Mouse (Mus musculus) bone marrow, adult 2 months (tissue): Measurements from ENCODE around the gene Hivep3.

Experiments used
- CTCF ChIP-seq: fragments of 200-500 bp; IDR thresholded peaks from 2 replicates; pipeline ENCODE4 v1.5.1; 2011; ENCODE audit warnings: low read length, control low read depth; ENCODE audit not compliant: control insufficient read depth, insufficient read depth
- POLR2A ChIP-seq: fragments of 200-500 bp; IDR thresholded peaks from 2 replicates; pipeline ENCODE4 v1.6.1; 2011; ENCODE audit warnings: low read depth, mild to moderate bottlenecking, control low read depth, low read length, borderline replicate concordance; ENCODE audit not compliant: control insufficient read depth

DNA sequence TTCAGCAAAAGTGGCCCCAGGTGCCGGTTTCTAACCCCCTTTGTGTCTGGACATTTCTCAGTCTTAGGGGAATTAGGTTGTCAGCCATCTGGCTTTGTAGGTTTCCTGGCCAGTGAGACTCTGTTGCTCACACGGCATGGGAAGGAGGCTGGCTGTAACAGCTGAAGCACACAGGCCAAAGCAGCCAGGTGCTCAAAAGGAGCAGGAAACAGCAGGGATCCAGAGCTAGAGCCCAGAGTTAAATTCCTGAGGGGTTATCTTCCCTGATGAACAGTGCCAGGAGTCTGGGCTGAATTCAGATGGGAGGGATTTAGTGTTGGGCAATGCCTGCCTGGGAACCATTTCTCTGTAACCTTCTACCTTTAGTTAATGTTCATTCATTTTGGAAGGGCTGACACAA lies 35.2 kb upstream of the Hivep3 start:
- TF ChIP-seq CTCF = no peak
- no peak for TF ChIP-seq POLR2A
